Mouse (Mus musculus) liver, embryonic 14.5 days (tissue): ENCODE data around the gene Yap1.

Experiments used
- CTCF ChIP-seq: IDR thresholded peaks from 2 replicates; pipeline ENCODE4 v1.5.1; 2016; ENCODE audit warnings: antibody characterized with exemption, low read depth, control low read depth
- EP300 ChIP-seq: IDR thresholded peaks from 2 replicates; pipeline ENCODE4 v1.6.1; 2016; ENCODE audit warnings: antibody characterized with exemption, low read depth

- TF ChIP-seq CTCF (no peak), EP300 (no peak)
Measured at GRCm38 (mm10) chr9:7958025-7958593, 46.3 kb downstream of the Yap1 start.
